Mouse (Mus musculus) neural tube, embryonic 10.5 days (tissue): Measurements from ENCODE around the gene Dtx4.

Experiments
- DNase-seq: peaks from one replicate; pipeline ENCODE4 v3.0.0-alpha.2; 2017; ENCODE audit warnings: low spot score; ENCODE audit errors: extremely low spot score

Dtx4 gene

GRCm38 (mm10) chr19:12421680-12422079 is 79.6 kb downstream of the Dtx4 start:
- DNase-seq, result no peak

GRCm38 (mm10) chr19:12420555-12420954 is 80.7 kb downstream of the Dtx4 start:
- no peak for DNase-seq

GRCm38 (mm10) chr19:12418312-12418711 is 82.9 kb downstream of the Dtx4 start:
- DNase-seq, result no peak

- no peak for DNase-seq
Measured at GRCm38 (mm10) chr19:12417361-12417760, 83.9 kb downstream of the Dtx4 start, which contains the start of gene Olfr1441. Gene Olfr1441, plus strand, starts transcription at chr19:12417433.
